Comparison of ENCODE assay signal across 20 mouse cellular contexts in the genomic region with DNA sequence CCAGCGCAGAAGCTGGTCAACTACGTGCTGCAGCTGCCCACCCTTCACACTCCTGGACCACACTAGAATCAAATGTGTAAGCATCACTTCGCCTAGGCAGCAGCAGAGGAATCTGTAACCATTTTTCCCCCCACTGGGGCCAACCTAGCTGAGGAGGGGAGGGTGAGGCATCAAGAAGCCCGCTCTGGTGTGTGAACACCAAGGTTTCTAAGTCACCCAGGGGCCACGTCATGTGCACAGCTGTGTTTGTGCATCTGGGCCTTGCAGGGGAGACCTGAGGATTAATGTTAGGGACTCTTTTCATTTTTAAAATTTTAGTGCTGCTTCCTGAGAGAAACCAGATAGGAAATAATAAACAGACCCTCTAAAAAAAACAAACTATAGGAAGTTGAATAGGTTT.
DNase-seq lines count a peak whose midpoint lies in the region; ATAC-seq and TF ChIP-seq lines count a peak whose summit lies in the region.
"Had no signal": no experiment of that assay in that cellular context is flagged by ENCODE, and none has a peak within 500 bp of the region (broad histone marks: within the 10 kb centered on the region; RNA-seq: fewer than 3 reads in every experiment).

No protein-coding gene starts in this region.

- TF ChIP-seq POLR2A in spleen, adult 2 months (IDR thresholded peaks at IDR 0.05; ENCODE audit: low read depth, low read length): no peak

- ATAC-seq in heart, embryonic 16.5 days (replicated peaks; ENCODE audit: extremely low read depth, insufficient read depth, low FRiP score): 0 out of 2 replicates have a peak, but pooled peaks have one; percentile 37
- 0 out of 2 replicates have a peak, but pooled peaks have one; percentile 44 for ATAC-seq in embryonic facial prominence, embryonic 11.5 days (replicated peaks; ENCODE audit: insufficient number of reproducible peaks, low FRiP score, low TSS enrichment, low read depth)
- no peak for ATAC-seq in stomach, embryonic 15.5 days (ENCODE audit: insufficient read depth, low FRiP score, low read depth)
- ATAC-seq: forebrain, embryonic 15.5 days; lung, postnatal 0 days had no signal

- DNase-seq in heart, postnatal 4 days: no peak
- no peak for DNase-seq in spleen, adult 2 months (ENCODE audit: low read depth in 1 of 2, low spot score in 2 of 2)
- no peak for DNase-seq in spleen, adult 12 weeks (ENCODE audit: low spot score)
- peak; percentile 71 for DNase-seq in embryonic facial prominence, embryonic 11.5 days (ENCODE audit: low spot score)
- no peak for DNase-seq in gastrocnemius, adult 18-20 months (ENCODE audit: low spot score)
- DNase-seq: adrenal gland, adult 8-10 months; cerebellum, adult 2 months; kidney, adult 11 months; left cerebral cortex, postnatal 4 days; midbrain, embryonic 14.5 days; right cerebral cortex, postnatal 14 days had no signal

- H3K27me3 ChIP-seq in heart, embryonic 16.5 days (ENCODE audit: control insufficient read depth, insufficient read depth, low read length): no peaks in the 10 kb centered on the region
- no peaks in the 10 kb centered on the region for H3K27me3 ChIP-seq in spleen, adult 2 months (ENCODE audit: control insufficient read depth, insufficient read depth, low read length)
- H3K27me3 ChIP-seq in embryonic facial prominence, embryonic 11.5 days (ENCODE audit: control insufficient read depth, insufficient read depth, low read length): no peaks in the 10 kb centered on the region
- no peaks in the 10 kb centered on the region for H3K27me3 ChIP-seq in stomach, embryonic 15.5 days (replicated peaks)
- H3K27me3 ChIP-seq: forebrain, embryonic 15.5 days; heart, embryonic 12.5 days had no signal

- H3K4me2 ChIP-seq in heart, embryonic 16.5 days (ENCODE audit: low read depth, low read length): no peak overlapping the region
- H3K4me2 ChIP-seq in embryonic facial prominence, embryonic 11.5 days (ENCODE audit: low read depth, low read length): no peak overlapping the region
- H3K4me2 ChIP-seq in stomach, embryonic 15.5 days: no peak overlapping the region
- H3K4me2 ChIP-seq: forebrain, embryonic 15.5 days; heart, embryonic 12.5 days had no signal

- 71% methylated on average over 5 of the region's 5 CpGs for WGBS in heart, embryonic 16.5 days
- WGBS in spleen, adult 2 months: 62% methylated on average over 5 of the region's 5 CpGs
- 53% methylated on average over 5 of the region's 5 CpGs for WGBS in embryonic facial prominence, embryonic 11.5 days
- WGBS in stomach, embryonic 15.5 days: 53% methylated on average over 5 of the region's 5 CpGs

- H3K9ac ChIP-seq in heart, embryonic 16.5 days (ENCODE audit: low read length): no peak overlapping the region
- H3K9ac ChIP-seq in embryonic facial prominence, embryonic 11.5 days (replicated peaks; ENCODE audit: low read length): no peak overlapping the region
- no peak overlapping the region for H3K9ac ChIP-seq in stomach, embryonic 15.5 days
- H3K9ac ChIP-seq: forebrain, embryonic 15.5 days; heart, embryonic 12.5 days; liver, embryonic 14.5 days had no signal

- no peaks in the 10 kb centered on the region for H3K9me3 ChIP-seq in heart, embryonic 16.5 days (replicated peaks; ENCODE audit: control insufficient read depth, low read length)
- no peaks in the 10 kb centered on the region for H3K9me3 ChIP-seq in embryonic facial prominence, embryonic 11.5 days (replicated peaks; ENCODE audit: control insufficient read depth, low read length)
- H3K9me3 ChIP-seq in stomach, embryonic 15.5 days: no peaks in the 10 kb centered on the region
- H3K9me3 ChIP-seq: forebrain, embryonic 15.5 days had no signal

- H3K4me1 ChIP-seq in heart, embryonic 16.5 days (ENCODE audit: control insufficient read depth, insufficient read depth, low read length): no peaks in the 10 kb centered on the region
- H3K4me1 ChIP-seq in spleen, adult 2 months (ENCODE audit: control insufficient read depth, insufficient read depth, insufficient read length): peaks cover 3% of the 10 kb centered on the region
- no peaks in the 10 kb centered on the region for H3K4me1 ChIP-seq in embryonic facial prominence, embryonic 11.5 days (ENCODE audit: control insufficient read depth, insufficient read depth, low read length)
- no peaks in the 10 kb centered on the region for H3K4me1 ChIP-seq in stomach, embryonic 15.5 days
- H3K4me1 ChIP-seq: forebrain, embryonic 15.5 days had no signal

- H3K27ac ChIP-seq in heart, embryonic 16.5 days (ENCODE audit: low read length): no peak overlapping the region
- peak overlapping the region; percentile 29; the same call in 1 of the 2 replicates for H3K27ac ChIP-seq in spleen, adult 2 months (ENCODE audit: insufficient read depth, low read length)
- H3K27ac ChIP-seq in embryonic facial prominence, embryonic 11.5 days (replicated peaks; ENCODE audit: low read depth, low read length): no peak overlapping the region
- peak overlapping the region; percentile 51 for H3K27ac ChIP-seq in stomach, embryonic 15.5 days
- H3K27ac ChIP-seq: forebrain, embryonic 15.5 days; kidney, postnatal 0 days; layer of hippocampus, adult 2 months; liver, embryonic 14.5 days had no signal

- no peaks in the 10 kb centered on the region for H3K36me3 ChIP-seq in heart, embryonic 16.5 days (ENCODE audit: control insufficient read depth, insufficient read depth)
- H3K36me3 ChIP-seq in spleen, adult 2 months (ENCODE audit: control insufficient read depth, insufficient read depth, low read length): no peaks in the 10 kb centered on the region
- no peaks in the 10 kb centered on the region for H3K36me3 ChIP-seq in embryonic facial prominence, embryonic 11.5 days (replicated peaks; ENCODE audit: control insufficient read depth, insufficient read depth, low read depth, low read length)
- H3K36me3 ChIP-seq in stomach, embryonic 15.5 days: no peaks in the 10 kb centered on the region
- H3K36me3 ChIP-seq: forebrain, embryonic 15.5 days; heart, embryonic 12.5 days had no signal

- H3K4me3 ChIP-seq in heart, embryonic 16.5 days (ENCODE audit: low read length): no peak overlapping the region
- H3K4me3 ChIP-seq in spleen, adult 2 months (ENCODE audit: extremely low read depth, insufficient read depth, insufficient read length): no peak overlapping the region
- no peak overlapping the region for H3K4me3 ChIP-seq in embryonic facial prominence, embryonic 11.5 days (ENCODE audit: low read depth, low read length)
- H3K4me3 ChIP-seq in stomach, embryonic 15.5 days (replicated peaks): no peak overlapping the region
- H3K4me3 ChIP-seq: forebrain, embryonic 15.5 days; heart, embryonic 12.5 days; layer of hippocampus, adult 2 months; myocyte had no signal

- TF ChIP-seq CTCF in spleen, adult 2 months (IDR thresholded peaks at IDR 0.05; ENCODE audit: extremely low read depth, insufficient read depth, insufficient read length, insufficient replicate concordance): no peak

Comparison
In these comparisons a context has a peak if more than half of its experiments do, and no peak if none do; other contexts are left out.
1. H3K27ac ChIP-seq: peak in spleen, adult 2 months (single experiment) and stomach, embryonic 15.5 days (single experiment); none in heart, embryonic 16.5 days (single experiment) and embryonic facial prominence, embryonic 11.5 days (single experiment).